Mouse (Mus musculus) thymus, postnatal 10 days (tissue): ENCODE results near the gene Ptpn20.
A peak's percentile ranks its signal among the peaks of the same experiment; 100 is the strongest.

ENCODE experiments used
- DNase-seq, 2 experiments: peaks; one replicate each; pipeline ENCODE4 v3.0.0; 2021; ENCODE audit warnings: low spot score in 2 of 2

Ptpn20 gene

DNA sequence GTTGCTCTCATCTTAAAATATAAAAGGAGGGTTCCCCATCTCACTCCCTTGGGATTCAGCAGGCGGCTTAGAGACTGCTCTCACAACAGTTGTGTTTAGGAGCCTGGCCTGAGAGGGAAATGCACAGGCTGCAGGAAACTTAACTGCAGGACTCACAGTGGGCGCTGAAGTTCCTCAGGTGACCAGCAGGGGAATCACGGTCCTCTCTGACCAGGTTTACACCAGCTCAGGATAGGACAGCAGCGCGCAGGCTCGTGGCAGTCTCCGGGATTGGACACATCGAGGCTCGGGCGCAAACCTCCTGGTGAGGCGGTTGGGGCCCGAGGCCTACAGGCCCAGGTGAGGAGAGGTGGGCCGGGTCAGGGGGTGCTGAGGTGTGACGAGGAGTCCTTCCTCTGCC lies at the start of gene Ptpn20:
Gene Ptpn20, plus strand, starts transcription at position 257 of the 400 bp plus-strand sequence.
- peak in 1 of 2 experiments; percentile 6 for DNase-seq

DNA sequence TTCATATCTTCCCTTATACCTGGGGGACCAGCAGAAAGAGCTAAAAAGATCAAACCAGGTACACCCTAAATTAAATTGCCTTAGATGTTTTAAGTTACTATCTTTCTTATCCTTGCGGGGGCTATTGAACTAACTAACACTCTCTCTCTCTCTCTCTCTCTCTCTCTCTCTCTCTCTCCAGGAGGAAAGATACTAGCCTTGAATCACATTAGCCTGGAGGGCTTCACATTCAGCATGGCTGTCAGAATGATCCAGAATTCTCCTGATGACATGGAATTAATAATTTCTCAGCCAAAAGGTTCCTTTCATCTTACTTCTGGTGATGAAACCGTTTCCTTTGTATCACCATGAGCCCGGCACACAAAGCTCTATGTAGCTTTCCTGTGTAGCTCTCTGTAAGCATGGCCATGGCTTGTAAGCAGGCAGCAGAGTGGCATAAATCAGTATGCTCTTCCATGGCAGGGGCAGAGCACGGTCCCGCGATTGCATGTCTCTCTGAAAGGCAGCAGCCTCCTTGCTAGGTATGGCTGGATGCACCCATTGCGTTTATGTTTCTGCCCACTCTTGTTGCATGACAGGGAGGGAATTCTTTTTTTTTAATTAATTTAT lies 49.3 kb upstream of the Ptpn20 start:
- no peak for DNase-seq

DNA sequence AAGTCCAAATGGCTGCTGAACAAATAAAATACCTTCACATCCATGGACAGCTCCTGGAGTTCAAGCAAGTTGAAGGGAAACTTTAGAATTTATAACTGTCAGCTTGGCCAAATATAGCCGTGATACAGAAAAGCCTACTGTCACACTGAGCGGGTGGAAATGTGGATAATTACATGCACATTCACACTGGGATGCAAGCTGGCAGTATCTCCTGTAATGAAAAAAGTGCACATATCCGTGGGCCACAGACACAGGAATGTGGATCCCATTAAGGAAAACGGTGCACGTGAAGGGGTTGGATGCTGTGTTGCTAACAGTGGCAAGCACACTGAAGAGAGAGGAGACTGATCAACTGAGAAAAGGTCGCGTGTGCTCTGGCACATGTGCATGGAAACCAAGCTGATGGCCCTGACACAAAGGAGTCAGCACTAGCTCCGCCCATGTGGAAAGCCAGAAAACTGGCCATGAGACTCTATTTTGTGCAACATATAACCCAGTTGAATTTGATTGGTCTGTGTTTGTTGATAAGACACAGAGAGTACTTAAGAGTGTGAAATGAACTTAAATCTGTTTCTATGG lies 43.4 kb upstream of the Ptpn20 start:
- no peak for DNase-seq

DNA sequence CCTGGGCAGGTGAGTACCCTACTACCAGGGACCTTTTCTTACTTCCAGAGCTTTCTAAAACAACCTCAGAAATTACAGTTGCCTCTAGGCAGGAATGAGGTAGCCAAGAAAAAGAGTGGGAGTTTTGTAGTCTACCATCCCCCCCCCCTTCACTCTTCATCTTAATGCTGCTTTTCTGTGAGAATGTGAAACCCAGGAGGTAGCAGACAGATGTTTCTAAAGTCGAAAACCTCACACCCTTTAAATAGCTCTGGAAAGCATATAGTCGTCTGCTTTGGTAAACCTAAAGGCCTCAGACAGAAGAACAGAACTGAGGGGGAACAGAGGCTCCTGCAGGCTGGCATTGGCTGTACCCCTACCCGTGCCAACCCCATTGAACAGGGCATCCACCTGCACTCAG lies 40.4 kb upstream of the Ptpn20 start:
- no peak for DNase-seq

DNA sequence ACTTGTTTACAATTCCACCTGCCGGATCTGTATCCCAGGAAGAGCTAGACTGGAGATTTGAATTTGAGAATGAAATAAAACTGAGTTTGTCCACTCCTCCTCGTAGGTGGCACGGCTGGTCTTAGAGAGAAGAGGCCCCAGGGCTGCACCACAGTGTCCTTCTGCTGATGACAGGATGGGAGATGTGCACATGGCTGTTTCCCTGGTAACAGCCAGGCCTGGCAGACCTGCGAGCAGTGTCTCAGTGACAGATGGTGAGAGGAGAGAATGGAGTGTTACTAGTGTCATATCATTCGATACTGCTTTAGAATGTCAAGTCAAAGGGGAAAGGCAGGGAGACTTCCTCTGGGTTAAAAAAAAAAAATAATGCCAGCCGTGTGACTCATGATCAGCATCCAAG lies 39.2 kb upstream of the Ptpn20 start:
- DNase-seq, result no peak

DNA sequence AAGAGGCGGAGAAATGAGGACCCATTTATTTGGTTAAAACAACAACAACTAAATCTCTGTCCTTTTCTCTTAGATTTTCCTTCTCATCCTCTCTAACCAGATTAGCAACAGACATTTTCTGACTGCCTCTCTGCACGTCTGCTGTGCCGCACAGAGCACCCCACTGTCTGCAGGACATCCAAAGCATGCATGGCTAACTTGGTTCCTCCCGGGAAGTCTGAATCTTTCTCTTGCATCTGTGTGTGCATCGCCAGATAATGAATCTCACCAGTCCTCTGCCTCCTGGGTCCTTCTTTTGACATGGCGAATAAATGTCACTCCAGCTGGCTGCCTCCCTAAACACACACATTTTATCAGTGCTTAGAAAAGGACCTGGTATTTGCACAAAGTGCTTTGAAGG lies 18.3 kb upstream of the Ptpn20 start:
- DNase-seq, result no peak

DNA sequence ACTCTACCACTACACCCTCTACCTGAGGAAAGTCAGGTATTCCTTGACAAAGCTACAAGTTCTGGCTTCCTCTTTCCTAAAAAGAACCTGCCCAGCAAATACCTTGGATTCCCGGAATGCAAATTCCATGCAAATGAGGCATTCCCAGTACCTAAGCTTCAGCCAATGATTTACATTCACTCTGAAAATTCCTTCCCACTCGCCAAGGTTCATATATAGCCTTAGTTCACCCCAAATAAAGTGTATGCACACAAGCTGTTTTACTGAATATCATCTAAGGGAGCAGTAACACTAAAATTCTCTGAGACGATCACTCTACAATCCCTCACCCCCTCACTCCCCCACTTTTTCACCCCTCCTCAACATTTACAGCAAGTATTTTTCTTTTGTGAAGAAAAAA lies 15.4 kb upstream of the Ptpn20 start:
- no peak for DNase-seq

DNA sequence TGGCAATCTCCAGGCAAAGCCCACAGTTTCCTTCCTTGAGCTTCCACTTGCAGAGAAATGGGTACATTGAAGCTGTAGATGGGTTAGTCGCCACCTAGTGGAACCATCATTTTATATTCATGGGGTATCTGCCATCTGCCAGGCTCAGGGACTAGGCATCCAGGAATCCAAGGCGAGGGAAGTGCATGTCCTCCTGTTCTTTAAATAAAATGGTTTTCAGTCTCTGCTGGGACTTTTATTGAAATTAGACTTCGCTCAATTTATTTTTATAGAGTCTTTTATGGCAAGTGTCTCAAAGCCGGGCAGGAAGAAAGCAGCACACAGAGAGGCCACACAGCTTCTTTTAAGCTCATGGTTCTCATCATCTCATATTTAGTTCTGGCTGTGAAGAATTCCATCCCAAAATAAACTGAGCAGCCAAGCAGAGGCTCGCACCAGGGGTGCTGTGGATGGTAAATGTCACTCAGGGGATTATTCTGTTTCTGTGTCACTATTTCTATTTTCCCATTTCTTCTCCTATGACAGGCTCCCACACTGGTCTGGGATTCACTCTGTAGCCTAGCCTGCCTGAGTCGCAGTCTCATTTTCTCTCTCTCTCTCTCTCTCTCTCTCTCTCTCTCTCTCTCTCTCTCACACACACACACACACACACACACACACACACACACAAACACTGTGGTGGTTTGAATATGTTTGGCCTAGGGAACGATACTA lies 9.1 kb upstream of the Ptpn20 start:
- DNase-seq, result no peak

DNA sequence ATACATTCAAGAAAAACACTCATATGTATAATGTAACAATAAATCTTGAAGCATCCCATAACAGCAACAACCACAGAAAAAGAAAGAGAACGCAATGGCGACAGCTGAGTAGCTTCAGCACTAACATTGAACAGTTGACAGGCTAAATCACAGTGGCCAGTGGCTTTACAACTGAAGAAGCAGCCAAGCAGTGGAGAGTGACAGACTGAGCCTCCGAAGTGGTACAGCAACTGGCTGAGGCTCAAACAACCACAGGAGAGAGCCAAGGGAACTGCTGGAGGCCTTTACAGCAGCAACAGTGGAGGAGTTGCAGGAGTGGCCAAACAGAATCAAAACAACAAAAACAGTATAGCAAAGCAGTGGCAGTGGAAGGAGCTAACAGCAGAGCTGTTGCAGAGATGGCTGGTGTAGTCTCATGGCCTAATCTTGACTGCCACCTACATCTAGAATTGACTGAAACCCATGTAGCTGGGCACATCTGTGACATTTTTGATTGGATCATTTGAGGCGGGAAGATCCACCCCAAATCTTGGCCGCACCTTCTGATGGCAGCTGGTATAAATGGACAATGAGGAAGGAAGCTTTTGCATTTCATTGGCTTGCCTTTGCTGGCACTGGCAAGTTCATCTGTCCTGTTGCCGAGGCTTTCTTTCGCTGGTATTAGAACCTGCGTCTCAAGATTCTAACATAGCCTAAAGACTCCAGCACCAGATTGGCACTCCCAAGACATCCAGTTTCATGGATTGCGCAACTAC lies 9.5 kb downstream of the Ptpn20 start:
- DNase-seq, result no peak

DNA sequence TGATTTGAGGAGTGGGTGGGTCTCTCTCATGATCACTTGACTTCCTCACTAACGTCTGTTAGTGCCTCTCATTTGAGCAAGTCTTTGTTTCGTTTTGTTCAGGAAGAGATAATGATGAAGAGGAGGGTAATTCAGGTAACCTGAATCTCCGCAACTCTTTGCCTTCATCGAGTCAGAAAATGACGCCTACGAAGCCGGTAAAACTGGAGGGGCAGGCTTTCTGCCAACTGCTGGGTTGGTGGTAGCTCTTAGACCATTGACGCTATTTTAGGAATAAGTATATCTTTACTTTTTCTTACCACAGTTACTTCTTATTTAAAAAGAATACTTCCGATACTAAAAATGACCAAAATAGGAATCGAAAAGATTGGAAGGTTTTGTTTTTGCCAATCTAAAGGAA lies 18.4 kb downstream of the Ptpn20 start:
- no peak for DNase-seq

DNA sequence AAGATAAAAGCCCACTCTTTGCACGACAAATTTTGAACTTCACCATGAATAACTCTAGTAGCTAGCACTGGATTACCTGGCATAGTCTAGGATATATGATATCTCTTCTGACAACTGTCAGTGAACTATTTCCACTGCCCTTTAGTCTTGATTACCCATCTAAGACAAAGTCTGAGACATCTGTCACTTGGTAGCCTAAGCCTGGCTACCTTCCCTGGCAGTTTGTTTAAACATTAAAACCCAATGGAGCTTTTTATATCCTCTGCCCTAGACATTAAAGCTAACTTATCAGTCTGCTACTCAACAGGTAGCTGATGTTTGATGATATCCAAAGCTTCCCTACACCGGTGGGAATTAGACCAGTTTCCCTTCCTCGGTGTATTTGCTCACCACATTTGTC lies 36.0 kb downstream of the Ptpn20 start:
- no peak for DNase-seq

DNA sequence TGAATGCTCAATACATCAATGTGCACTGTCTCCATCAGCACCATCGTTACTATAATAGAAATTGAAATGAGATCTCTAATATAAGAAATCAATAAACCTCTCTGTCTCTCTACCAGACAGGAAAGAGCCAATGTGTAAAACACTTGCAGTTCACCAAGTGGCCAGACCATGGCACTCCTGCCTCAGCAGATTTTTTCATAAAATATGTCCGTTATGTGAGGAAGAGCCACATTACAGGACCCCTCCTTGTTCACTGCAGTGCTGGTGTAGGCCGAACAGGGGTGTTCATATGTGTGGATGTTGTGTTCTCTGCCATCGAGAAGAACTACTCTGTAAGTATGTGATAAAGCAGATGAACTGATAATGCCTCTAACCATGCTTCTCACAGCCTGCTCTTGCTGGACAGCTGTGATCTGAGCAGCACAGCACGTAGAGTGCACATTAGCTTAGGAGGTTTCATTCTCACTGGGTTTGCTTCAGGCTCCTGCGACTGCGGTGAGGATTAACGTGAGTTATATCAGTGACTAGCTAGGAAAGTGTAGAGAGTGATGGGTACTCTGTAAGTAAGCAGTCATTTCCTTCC lies 43.9 kb downstream of the Ptpn20 start:
- DNase-seq, result no peak

DNA sequence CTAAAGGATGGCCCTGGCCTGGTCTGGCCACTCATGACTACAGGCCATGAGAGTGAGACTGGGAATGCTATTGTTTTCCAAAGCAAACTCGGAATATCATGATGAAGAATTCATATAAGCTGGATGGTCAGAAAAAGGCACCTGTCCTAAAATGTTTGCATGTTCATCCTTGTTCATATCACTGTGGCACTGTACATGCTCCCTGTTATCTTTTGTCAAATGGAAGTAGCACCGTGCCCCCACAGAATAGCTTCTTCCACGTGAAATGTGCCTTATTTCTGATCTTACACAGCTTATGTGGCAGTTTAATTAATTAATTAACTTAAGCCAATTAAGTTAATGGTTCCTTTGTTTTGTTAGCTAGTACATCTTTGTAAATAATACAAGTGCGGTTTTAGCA lies 45.3 kb downstream of the Ptpn20 start:
- DNase-seq, result no peak

DNA sequence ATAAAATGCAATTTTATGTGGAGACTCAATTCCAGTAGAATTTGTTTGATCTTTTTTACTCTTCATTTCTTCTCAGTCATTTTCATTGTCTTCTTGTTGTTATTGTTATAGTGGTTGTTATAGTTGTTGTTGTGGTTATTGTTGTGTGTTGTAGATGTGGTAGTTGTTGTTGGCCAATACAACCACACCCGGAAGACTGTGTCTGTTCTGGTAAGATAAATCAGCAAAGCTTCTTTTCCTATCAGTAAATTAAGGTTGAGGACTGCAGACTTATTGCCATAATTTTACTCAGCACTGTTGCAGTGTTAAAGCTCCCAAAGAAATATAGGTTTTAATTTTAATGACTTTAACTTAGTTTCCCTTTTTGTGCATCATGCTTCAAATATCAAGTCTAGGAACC lies 45.8 kb downstream of the Ptpn20 start:
- no peak for DNase-seq

DNA sequence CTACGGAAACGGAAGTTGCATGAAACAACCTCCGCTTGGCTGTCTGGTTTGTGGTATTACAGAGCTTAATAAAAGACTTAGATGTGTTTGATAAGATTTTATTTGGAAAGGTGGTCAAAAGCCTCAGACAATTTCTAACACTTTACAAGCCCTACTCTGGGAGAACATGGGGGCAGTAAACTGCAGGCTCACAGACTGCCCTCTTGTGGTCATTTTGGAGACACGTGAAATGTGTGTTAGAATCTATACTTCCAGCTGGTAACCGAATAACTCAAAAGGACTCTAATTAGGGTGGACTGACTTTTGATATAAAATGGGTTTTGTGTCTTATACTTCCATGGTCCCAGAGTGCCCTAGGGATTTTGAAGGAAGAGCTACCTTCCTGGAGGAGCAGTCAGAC lies 50.4 kb downstream of the Ptpn20 start:
- no peak for DNase-seq

DNA sequence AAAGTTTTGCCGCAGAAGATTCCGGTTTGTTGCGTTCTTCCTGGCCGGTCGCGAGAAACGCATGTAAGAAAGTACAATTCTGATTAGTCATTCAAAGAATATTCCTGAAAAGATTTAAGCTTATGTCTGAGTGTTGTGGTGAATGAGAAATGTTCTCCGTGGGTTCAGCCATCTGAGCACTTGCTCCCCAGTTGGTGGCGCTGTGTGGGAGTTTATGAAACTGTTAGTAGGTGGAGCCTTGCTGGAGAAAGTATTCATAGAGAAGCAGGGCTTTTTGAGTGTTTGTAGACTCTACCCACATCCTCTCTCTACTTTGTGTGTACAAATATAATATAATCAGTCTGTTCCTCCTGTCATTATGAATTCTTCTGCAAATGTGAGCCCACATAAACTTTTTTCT lies 61.7 kb downstream of the Ptpn20 start:
- no peak for DNase-seq

DNA sequence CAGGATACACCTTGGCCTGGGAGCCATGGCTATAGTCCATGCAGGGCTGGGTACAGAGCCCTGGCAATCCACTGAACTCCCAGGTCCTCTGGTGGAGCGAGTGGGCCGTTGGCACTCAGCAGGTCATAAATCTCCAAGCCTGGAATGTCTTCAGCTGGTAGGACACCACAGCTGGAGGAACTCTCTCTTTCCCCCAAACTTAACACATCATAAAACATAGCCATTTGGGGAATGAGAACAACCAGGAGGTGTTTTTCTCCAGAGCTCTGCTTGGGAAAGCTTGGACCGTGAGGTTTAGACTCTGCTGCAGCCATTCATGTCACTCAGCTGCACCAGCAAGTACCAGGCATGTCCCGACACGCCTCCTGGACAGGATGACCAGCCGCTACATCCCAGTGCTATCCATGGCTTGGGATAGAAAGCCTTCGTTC lies 68.5 kb downstream of the Ptpn20 start:
- DNase-seq, result no peak

DNA sequence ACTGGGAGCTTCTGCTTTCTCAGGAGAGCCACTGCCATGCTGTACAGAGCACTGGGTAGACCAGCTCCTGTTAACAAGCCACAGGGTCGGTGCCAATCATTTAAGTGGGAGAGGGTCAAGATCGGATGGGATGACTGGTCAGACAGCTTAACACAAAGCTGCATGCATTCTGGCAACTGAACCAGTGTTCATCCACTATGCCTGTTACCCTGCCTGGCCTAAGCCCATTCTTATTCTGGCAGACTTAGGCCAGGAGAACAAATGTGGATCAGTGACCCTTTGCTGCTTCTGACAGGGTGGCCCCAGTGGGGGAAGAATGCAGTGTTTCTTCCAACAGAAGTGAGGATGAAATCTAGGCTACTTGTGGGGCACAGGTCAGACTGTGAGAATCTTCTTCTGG lies 69.3 kb downstream of the Ptpn20 start:
- no peak for DNase-seq

DNA sequence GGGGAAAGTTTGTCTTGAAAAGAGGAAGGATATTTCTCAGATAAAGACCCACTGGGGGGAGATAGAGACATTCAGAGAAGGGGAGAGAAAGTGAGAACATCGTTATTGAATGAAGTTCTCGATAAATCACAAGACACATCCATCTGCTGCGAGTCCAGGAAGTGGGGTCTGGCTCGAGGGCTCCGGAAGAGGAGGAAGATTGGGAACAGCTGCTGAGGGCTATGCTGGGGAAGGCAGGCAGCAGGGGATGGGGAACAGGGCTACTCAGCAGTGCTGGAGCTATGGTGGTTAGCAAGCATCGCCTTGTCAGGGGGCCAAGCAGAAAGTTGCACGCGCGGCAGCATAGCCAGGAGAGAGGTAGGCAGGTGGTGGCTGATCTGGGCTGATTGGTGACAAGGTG lies 73.1 kb downstream of the Ptpn20 start:
- DNase-seq, result no peak

DNA sequence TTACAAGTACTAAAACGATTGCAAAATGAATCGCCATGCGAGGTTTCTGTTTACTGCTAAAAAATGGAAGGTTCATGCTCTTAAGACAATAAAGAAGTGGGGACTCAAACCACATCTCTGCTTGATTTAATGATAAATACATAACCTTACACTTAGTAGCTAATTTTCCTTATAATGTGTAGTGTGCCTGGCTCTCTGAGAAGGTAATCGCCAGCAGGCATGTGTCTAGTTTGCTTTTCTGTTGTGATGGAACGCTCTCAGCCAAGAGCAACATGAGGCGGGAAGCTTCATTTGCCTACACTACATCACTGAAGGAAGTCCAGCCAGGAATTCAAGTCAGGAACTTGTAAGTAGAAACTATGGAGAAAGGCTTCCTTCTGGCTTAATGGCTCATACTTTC lies 77.3 kb downstream of the Ptpn20 start:
- no peak for DNase-seq

DNA sequence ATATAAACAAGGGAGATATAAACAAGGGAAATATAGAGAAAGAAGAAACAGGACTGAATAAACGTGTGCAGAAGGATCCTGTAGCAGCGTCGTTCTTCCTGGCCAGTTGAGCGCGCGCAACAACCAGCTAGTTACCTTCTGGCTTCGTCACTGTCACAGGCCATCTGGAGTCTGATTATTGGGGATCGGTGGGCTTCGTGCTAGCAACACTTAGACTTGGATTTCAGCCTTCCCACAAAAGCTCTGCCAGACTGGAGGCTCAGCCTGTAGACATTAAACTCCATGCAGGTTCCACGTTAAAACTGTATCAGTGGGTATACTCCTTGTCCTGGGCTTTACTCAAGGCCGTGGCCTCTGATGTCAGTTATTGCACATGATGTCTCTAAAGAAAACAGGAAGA lies 80.9 kb downstream of the Ptpn20 start:
- no peak for DNase-seq

DNA sequence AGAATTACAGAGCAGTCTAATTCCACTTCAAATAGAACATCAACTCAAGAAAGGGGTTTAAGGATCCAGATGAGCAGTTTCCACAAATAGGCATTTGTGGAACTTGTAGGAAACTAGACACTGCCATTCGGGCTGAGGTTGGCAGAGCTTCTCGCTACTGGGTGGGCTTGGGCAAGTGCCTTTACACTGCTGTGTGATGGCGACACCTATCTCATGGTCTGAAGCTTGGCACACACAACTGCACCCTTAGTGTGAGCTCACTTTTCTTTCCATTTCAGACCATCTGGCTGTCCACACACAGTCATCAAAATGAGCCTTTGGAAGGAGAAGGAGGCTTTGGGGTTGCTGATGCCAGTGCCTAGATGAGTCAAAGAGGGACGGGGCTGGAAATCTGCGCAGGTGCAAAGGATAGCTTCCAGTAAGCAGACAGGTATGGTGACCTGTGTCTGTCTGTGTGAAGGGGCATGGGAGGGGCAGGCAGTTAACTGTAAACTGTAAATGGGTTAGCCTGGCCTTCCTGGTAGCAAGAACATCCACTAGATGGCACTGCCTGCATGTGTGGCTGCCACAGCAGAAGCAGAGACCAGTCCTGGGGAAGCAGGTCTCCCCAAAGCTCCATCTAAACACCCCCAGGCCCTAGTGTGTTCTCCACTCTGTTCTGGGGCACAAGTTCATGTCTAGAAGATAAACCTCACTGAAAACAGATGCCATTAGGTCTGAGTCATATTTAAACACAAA lies 84.5 kb downstream of the Ptpn20 start:
- DNase-seq, result no peak
